Mouse (Mus musculus) intestine, embryonic 14.5 days (tissue): ENCODE data around the gene Pdcd1. TPM values are rescaled to one million over a fixed set of nuclear protein-coding genes. Genes with fewer than 3 reads are reported as not detected.
"Not testable (repeated sequence)": the region's sequence is repeated elsewhere in the genome, so short reads cannot be mapped to it uniquely, and the experiment has no call there.

Experiments
- ATAC-seq: fragments of 200-750 bp; cut with Nextera tagmentation; replicated peaks from 2 replicates; pipeline ENCODE4 v1.8.0; 2017; ENCODE audit warnings: low read depth, moderate number of reproducible peaks, moderate TSS enrichment, moderate library complexity; ENCODE audit not compliant: low FRiP score, low TSS enrichment
- DNase-seq: peaks from one replicate; pipeline ENCODE4 v3.0.0-alpha.2; 2018; ENCODE audit warnings: low spot score
- H3K27ac ChIP-seq: fragments of 300-500 bp; sonication (generic); 2 replicates; pipeline ENCODE4 v1.5.1; 2014; ENCODE audit warnings: low read depth, mild to moderate bottlenecking, control low read depth
- H3K27me3 ChIP-seq: fragments of 300-500 bp; sonication (generic); replicated peaks from 2 replicates; pipeline ENCODE4 v1.6.1; 2014; ENCODE audit warnings: low read length, control low read depth; ENCODE audit not compliant: control insufficient read depth, insufficient read depth
- H3K36me3 ChIP-seq: fragments of 300-500 bp; sonication (generic); 2 replicates; pipeline ENCODE4 v1.6.1; 2014; ENCODE audit warnings: low read length, control low read depth; ENCODE audit not compliant: control insufficient read depth, insufficient read depth
- H3K4me1 ChIP-seq: fragments of 300-500 bp; sonication (generic); replicated peaks from 2 replicates; pipeline ENCODE4 v1.6.1; 2014; ENCODE audit warnings: low read length, control low read depth, mixed read lengths; ENCODE audit not compliant: control insufficient read depth, insufficient read depth
- H3K4me2 ChIP-seq: fragments of 300-500 bp; sonication (generic); 2 replicates; pipeline ENCODE4 v1.6.1; 2014; ENCODE audit warnings: low read length
- H3K4me3 ChIP-seq: fragments of 300-500 bp; sonication (generic); 2 replicates; pipeline ENCODE4 v1.5.1; 2014; ENCODE audit warnings: low read depth, low read length, control low read depth, mixed read lengths
- H3K9ac ChIP-seq: fragments of 300-500 bp; sonication (generic); 2 replicates; pipeline ENCODE4 v1.6.1; 2014; ENCODE audit warnings: mild to moderate bottlenecking, low read length
- H3K9me3 ChIP-seq: fragments of 300-500 bp; sonication (generic); 2 replicates; pipeline ENCODE4 v1.6.1; 2016; ENCODE audit warnings: low read length, control low read depth; ENCODE audit not compliant: control insufficient read depth
- WGBS: fragments of 180-500 bp; shearing (Covaris S2); extraction: QIAGEN DNeasy Blood & Tissue Kit; methylation state at CpG from one replicate; pipeline ENCODE4 v1.1.7; 2014; 5-methylcytosine and 5-hydroxymethylcytosine counted together
- polyA plus RNA-seq: library from polyadenylated mRNA; unstranded; fragments of >200 nt; fragmentation: Nextera tagmentation; extraction: Ambion mirVana; gene quantifications from 2 replicates; pipeline ENCODE4 v1.2.1, GENCODE M21; 2014

Pdcd1 gene
- polyA plus RNA-seq, 1 experiment from 2014 or later, result 0.20 TPM

DNA sequence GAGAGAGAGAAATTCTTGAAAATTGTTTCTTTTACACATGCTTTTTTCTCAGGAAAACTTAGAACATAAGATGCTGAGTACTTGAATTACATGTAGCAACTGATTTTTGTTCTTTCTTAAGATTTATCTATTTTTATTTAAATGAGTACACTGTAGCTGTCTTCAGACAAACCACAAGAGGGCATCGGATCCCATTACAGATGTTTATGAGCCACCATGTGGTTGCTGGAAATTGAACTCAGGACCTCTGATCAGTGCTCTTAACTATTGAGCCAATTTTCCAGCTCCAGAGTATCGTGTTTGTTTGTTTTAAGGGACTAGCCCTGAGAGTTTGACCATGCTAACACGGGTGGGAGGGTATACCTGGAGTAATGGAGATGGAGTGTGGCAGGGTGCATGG is 40.7 kb downstream of the Pdcd1 start:
- 66% methylated on average over 3 of the region's 3 CpGs for WGBS
- H3K9ac ChIP-seq, result no peak overlapping the region
- no peak overlapping the region for H3K4me2 ChIP-seq
- H3K9me3 ChIP-seq, result no peaks in the 10 kb centered on the region
- H3K4me3 ChIP-seq, result no peak overlapping the region
- no peaks in the 10 kb centered on the region for H3K4me1 ChIP-seq
- no peaks in the 10 kb centered on the region for H3K27me3 ChIP-seq
- no peak for DNase-seq
- no peak overlapping the region for H3K27ac ChIP-seq
- no peak for ATAC-seq
- H3K36me3 ChIP-seq, result no peaks in the 10 kb centered on the region

DNA sequence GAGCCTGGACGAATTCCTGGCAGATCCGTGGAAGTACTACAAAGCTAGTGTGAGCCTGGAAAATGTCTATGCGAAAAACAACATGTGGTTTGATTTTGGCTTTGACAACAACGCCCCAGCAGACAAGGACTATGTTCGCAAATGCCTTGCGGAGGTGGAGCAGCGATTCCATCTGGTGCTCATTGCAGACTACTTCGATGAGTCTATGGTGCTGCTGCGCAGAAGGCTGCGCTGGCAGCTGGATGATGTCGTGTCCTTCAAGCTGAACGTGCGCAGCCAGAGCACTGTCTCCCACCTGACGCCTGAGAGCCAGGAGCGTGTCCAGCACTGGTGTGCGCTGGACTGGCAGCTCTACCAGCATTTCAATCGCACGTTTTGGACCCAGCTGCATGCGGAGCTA is 43.5 kb downstream of the Pdcd1 start:
- H3K9ac ChIP-seq, H3K27ac ChIP-seq, H3K27me3 ChIP-seq, ATAC-seq, H3K4me2 ChIP-seq, H3K36me3 ChIP-seq, H3K4me1 ChIP-seq, DNase-seq, H3K4me3 ChIP-seq, H3K9me3 ChIP-seq: not testable (repeated sequence)
- 77% methylated on average over 15 of the region's 19 CpGs for WGBS

DNA sequence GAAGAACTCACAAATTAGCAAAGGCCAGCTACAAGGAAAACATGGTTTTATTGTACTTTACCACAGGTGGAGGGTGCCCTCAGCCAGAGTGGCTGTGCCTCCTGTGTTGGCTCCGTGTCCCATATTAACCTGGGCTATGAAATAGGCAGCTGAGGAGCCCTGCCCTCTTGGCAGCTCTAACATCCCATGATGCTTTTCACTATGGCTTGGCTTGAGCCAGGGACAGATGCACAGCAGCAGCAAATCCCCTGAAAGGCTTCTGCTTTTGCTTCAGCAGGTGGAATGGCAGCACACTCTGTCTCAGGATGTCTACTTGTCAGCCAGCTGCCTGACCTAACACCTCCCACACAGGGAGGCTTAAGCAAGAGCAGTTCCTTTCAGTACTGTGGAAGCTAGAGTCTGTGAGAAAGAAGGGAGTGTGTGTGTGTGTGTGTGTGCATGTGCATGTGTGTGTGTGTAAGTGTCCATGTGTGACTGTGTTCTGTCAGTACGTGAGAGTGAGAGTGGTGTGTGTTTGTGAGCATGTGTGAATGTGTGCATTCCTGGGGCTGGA is 46.3 kb downstream of the Pdcd1 start:
- not testable (repeated sequence) for H3K4me1 ChIP-seq, ATAC-seq, DNase-seq, H3K36me3 ChIP-seq, H3K4me3 ChIP-seq, H3K4me2 ChIP-seq, H3K9me3 ChIP-seq, H3K9ac ChIP-seq, H3K27me3 ChIP-seq, H3K27ac ChIP-seq
- WGBS, result 55% methylated on average over 2 of the region's 2 CpGs

- ATAC-seq (no peak), DNase-seq (no peak)
- no peaks in the 10 kb centered on the region for H3K9me3 ChIP-seq
- no peak overlapping the region for H3K4me2 ChIP-seq
- no peak overlapping the region for H3K9ac ChIP-seq
- H3K4me3 ChIP-seq, result no peak overlapping the region
- H3K27me3 ChIP-seq, result no peaks in the 10 kb centered on the region
- no peak overlapping the region for H3K27ac ChIP-seq
- 83% methylated on average over 2 of the region's 2 CpGs for WGBS
- H3K36me3 ChIP-seq, result no peaks in the 10 kb centered on the region
- no peaks in the 10 kb centered on the region for H3K4me1 ChIP-seq
Measured at GRCm38 (mm10) chr1:94001023-94001422, 51.3 kb downstream of the Pdcd1 start.

- H3K27me3 ChIP-seq, result not testable (repeated sequence)
- WGBS, result 78% methylated on average over 3 of the region's 3 CpGs
Measured at GRCm38 (mm10) chr1:93991491-93991890, 60.9 kb downstream of the Pdcd1 start.

GRCm38 (mm10) chr1:93991068-93991467 is 61.3 kb downstream of the Pdcd1 start:
- not testable (repeated sequence) for DNase-seq, ATAC-seq, H3K9ac ChIP-seq

More at GRCm38 (mm10) chr1:93991491-93991890, 60.9 kb downstream of the Pdcd1 start:
- not testable (repeated sequence) for H3K4me2 ChIP-seq, H3K4me1 ChIP-seq, H3K4me3 ChIP-seq, ATAC-seq, DNase-seq, H3K36me3 ChIP-seq, H3K9me3 ChIP-seq, H3K9ac ChIP-seq, H3K27ac ChIP-seq

GRCm38 (mm10) chr1:93990209-93990608 is 62.1 kb downstream of the Pdcd1 start, which contains the start of gene Gal3st2c:
Gene Gal3st2c (plus strand): TSS chr1:93990509.
- H3K4me1 ChIP-seq, DNase-seq, H3K27me3 ChIP-seq, ATAC-seq, H3K9ac ChIP-seq, H3K9me3 ChIP-seq, H3K36me3 ChIP-seq, H3K4me2 ChIP-seq, H3K4me3 ChIP-seq, H3K27ac ChIP-seq: not testable (repeated sequence)
- WGBS, result 83% methylated on average over 7 of the region's 8 CpGs

More at GRCm38 (mm10) chr1:93991068-93991467, 61.3 kb downstream of the Pdcd1 start:
- not testable (repeated sequence) for H3K4me2 ChIP-seq, H3K9me3 ChIP-seq, H3K27me3 ChIP-seq, H3K4me3 ChIP-seq, H3K27ac ChIP-seq, H3K4me1 ChIP-seq, H3K36me3 ChIP-seq
- 69% methylated on average over 2 of the region's 2 CpGs for WGBS

- Histone ChIP-seq H3K27me3 (no peaks in the 10 kb centered on the region), H3K4me2 (no peak overlapping the region), H3K9me3 (no peaks in the 10 kb centered on the region), H3K27ac (no peak overlapping the region), H3K4me1 (no peaks in the 10 kb centered on the region), H3K4me3 (no peak overlapping the region), H3K9ac (no peak overlapping the region), H3K36me3 (no peaks in the 10 kb centered on the region)
- 70% methylated on average over 3 of the region's 3 CpGs for WGBS
- ATAC-seq, result 0 out of 2 replicates have a peak, but pooled peaks have one; percentile 8
- DNase-seq, result no peak
Measured at GRCm38 (mm10) chr1:93988786-93989185, 63.6 kb downstream of the Pdcd1 start.
